Mouse (Mus musculus) 3T3-L1 (cell line): ENCODE measurements around the gene Gm6890.
"Not testable (repeated sequence)": the region's sequence is repeated elsewhere in the genome, so short reads cannot be mapped to it uniquely, and the experiment has no call there.

ENCODE experiments used
- DNase-seq: peaks from one replicate; pipeline ENCODE4 v3.0.0-alpha.2; 2015; ENCODE audit warnings: low read depth, low spot score

Gm6890 gene

DNA sequence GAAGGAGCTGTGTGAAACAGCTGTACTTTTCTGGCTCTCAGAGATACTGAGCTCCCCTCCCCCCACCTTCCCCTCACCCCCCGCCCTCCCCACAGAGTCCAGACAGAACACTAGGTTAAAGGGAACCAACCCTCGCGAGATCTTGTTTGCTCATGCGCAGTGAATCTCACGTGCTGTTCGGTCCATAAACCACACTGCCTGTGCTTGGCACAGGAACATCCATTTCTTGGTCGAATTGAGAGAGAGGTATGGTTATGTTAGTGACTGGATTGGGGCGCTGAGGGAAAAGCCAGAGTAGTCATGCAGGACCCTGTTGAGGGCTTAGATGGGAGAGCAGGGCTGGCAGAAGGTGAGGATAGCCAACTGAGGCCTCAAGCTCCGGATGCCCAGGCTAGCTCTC is at the start of gene Gm6890:
Gene Gm6890, plus strand, starts transcription at position 301 of the 400 bp plus-strand sequence.
- not testable (repeated sequence) for DNase-seq

DNA sequence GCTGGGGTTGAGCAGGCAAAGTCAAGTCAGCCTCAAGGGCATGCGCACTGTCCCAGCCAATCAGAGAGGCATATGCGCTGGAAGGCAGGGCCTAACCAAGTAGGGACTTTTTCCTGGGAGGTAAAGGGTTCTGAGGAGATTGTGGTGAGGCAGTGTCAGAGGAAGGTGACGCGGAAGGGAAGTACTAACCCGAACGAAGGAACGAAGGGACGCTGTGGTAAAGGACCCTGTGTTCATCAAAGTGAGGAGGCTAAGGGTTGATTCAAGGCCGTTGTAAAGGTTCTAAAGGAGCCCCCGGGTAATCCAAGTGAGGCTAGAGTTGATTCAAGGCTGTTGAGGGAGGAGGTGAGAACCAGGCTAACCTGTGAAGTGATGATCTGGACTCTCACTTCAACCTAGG is 14.5 kb upstream of the Gm6890 start:
- not testable (repeated sequence) for DNase-seq

DNA sequence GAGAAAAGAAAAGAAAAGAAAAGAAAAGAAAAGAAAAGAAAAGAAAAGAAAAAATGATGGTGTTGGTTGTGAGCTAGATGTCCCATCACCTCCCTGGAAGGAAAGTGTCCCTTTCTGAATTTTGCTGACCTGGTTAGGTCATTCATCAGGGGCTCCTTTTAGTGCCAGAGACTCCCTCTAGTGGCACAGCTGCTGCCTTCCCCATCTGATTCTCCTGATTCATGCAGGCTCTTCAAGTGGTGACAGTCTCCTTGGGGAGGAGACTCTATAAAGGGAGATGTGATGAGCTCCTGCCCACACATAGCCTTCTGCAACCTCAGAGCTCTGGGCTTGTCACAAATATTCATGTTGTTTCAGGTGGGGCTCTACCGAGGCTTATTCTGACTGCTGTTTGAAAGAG is 30.0 kb downstream of the Gm6890 start:
- DNase-seq: peak; percentile 6
